Mouse (Mus musculus) myocyte (in vitro differentiated cells): ENCODE results near the gene Ung.

Source experiments
- MYOD1 ChIP-seq, 3 experiments: IDR thresholded peaks; one replicate each; pipeline ENCODE4 v1.6.1; 2011; ENCODE audit warnings: control low read depth in 2 of 3, low read depth in 2 of 3, mild to moderate bottlenecking in 2 of 3, moderate library complexity in 1 of 3; ENCODE audit not compliant: insufficient read length in 2 of 3, control insufficient read depth in 1 of 3
- POLR2A ChIP-seq: IDR thresholded peaks from one replicate; pipeline ENCODE4 v1.6.1; 2011; ENCODE audit warnings: low read depth, mild to moderate bottlenecking, control low read depth, moderate library complexity; ENCODE audit not compliant: insufficient read length
- POLR2AphosphoS2 ChIP-seq: IDR thresholded peaks from one replicate; pipeline ENCODE4 v1.6.1; 2011; ENCODE audit warnings: low read depth, control low read depth; ENCODE audit not compliant: insufficient read length

DNA sequence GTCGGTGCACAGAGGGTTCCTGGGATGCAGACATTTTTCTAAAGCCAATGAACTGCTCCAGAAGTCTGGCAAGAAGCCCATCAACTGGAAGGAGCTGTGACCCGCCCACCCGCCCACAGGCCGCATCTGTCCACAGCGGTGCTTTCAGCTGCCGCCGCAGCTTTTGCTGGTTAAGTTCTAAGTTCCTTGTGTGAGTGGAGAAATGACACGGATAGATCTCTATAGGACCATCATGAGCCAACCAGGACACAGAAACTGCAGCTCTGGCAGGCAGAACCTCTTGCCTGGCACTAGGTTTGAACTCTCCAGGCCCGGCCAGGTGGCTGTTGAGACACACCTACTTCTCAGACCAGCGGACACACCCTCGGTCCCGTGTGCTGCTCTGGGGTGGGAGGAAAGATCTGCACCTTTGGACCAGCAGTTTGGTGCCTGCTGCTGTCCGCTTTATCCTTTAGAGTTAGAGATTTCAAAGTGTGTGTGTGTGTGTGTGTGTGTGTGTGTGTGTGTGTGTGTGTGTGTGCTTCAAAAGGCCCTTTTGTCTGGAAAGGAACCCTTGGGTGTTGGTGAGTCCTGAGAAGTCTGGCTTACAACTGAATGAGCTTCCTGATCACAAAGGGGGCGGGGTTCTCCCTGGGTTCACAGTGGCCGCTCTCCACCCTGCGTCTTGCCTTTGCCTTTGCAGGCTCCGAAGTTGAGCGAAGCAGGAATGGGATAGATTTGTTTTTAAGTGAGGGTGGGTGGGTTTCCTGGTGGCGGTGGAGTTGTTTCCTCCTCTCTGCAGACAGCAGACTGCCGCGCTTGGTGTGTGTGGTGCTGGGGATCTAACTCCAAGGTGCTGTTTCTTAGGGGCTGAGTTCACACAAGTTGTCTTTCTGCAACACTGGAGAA is 8.3 kb downstream of the Ung start:
- no peak for TF ChIP-seq MYOD1 (IDR thresholded peaks at IDR 0.05; ENCODE audit: control insufficient read depth in 1 of 3, insufficient read length in 2 of 3, low read depth in 2 of 3)
- no peak for TF ChIP-seq POLR2A
- TF ChIP-seq POLR2AphosphoS2, result no peak
